Mouse (Mus musculus) MEL (cell line): ENCODE measurements around the gene Polr1d.

Experiments used
- POLR2A ChIP-seq, 2 experiments: IDR thresholded peaks; 2 replicates each; pipeline ENCODE4 v1.6.1; 2011 to 2012; ENCODE audit warnings: low read length in 2 of 2, mild to moderate bottlenecking in 2 of 2, control low read depth in 1 of 2, improper control_type of control experiment in 1 of 2, low read depth in 1 of 2, moderate library complexity in 1 of 2; ENCODE audit not compliant: control insufficient read depth in 1 of 2, insufficient read depth in 1 of 2, poor library complexity in 1 of 2
- RCOR1 ChIP-seq: IDR thresholded peaks from 2 replicates; pipeline ENCODE4 v1.6.1; 2012; ENCODE audit warnings: low read depth, mild to moderate bottlenecking, inconsistent platforms, low read length, improper control_type of control experiment

DNA sequence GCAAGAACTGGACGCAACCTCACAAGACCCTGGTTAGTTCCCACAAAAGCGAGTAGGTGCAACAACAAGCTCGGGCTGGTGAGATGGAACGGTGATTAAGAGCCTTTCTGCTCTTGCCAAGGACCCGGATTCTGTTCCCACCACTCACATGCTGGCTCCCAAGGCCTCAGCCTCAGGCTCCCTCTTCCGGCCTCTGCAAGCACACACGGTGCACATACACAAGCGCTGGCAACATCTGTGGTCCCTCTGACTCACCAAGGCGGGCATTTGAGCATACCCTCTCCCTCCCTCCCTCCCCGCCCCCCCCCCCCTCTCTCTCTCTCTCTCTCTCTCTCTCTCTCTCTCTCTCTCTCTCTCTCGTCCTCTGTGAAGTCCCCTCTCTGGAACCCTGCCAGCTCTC, 31.5 kb upstream of the Polr1d start:
- TF ChIP-seq POLR2A (IDR thresholded peaks at IDR 0.05; ENCODE audit: control insufficient read depth in 1 of 2, insufficient read depth in 1 of 2, low read depth in 1 of 2, low read length in 2 of 2, poor library complexity in 1 of 2): no peak
- no peak for TF ChIP-seq RCOR1
